Mouse (Mus musculus) heart, postnatal 0 days (tissue): ENCODE measurements around the gene Csnk1g1. TPM values are rescaled to one million over a fixed set of nuclear protein-coding genes. Genes with fewer than 3 reads are reported as not detected.

Source experiments
- ATAC-seq: fragments of 200-750 bp; cut with Nextera tagmentation; 2 replicates; pipeline ENCODE4 v1.8.0; 2017; ENCODE audit warnings: low read depth, moderate number of reproducible peaks, moderate library complexity; ENCODE audit not compliant: insufficient read depth
- DNase-seq: peaks from one replicate; pipeline ENCODE4 v3.0.0-alpha.2; 2016; ENCODE audit warnings: low spot score
- H3K27ac ChIP-seq: fragments of 300-500 bp; sonication (generic); 2 replicates; pipeline ENCODE4 v1.5.1; 2014; ENCODE audit warnings: low read depth, mild to moderate bottlenecking
- H3K27me3 ChIP-seq: fragments of 300-500 bp; sonication (generic); 2 replicates; pipeline ENCODE4 v1.6.1; 2014; ENCODE audit warnings: low read length, mixed read lengths; ENCODE audit not compliant: control insufficient read depth, insufficient read depth
- H3K36me3 ChIP-seq: fragments of 300-500 bp; sonication (generic); replicated peaks from 2 replicates; pipeline ENCODE4 v1.6.1; 2014; ENCODE audit warnings: low read length, mixed read lengths; ENCODE audit not compliant: control insufficient read depth, insufficient read depth
- H3K4me1 ChIP-seq: fragments of 300-500 bp; sonication (generic); 2 replicates; pipeline ENCODE4 v1.6.1; 2014; ENCODE audit warnings: antibody characterized with exemption; ENCODE audit not compliant: control insufficient read depth, insufficient read depth
- H3K4me2 ChIP-seq: fragments of 300-500 bp; sonication (generic); 2 replicates; pipeline ENCODE4 v1.6.1; 2014; ENCODE audit warnings: low read depth, mild to moderate bottlenecking, low read length, moderate library complexity
- H3K4me3 ChIP-seq: fragments of 300-500 bp; sonication (generic); 2 replicates; pipeline ENCODE4 v1.5.1; 2014; ENCODE audit warnings: low read depth, low read length
- H3K9ac ChIP-seq: fragments of 300-500 bp; sonication (generic); replicated peaks from 2 replicates; pipeline ENCODE4 v1.6.1; 2014; ENCODE audit warnings: low read depth, low read length, mixed read lengths
- H3K9me3 ChIP-seq: fragments of 300-500 bp; sonication (generic); replicated peaks from 2 replicates; pipeline ENCODE4 v1.6.1; 2016; ENCODE audit warnings: low read length; ENCODE audit not compliant: control insufficient read depth
- CTCF ChIP-seq: IDR thresholded peaks from 2 replicates; pipeline ENCODE4 v1.5.1; 2016; ENCODE audit warnings: antibody characterized with exemption, control low read depth, low read depth
- EP300 ChIP-seq: IDR thresholded peaks from 2 replicates; pipeline ENCODE4 v1.6.1; 2016; ENCODE audit warnings: antibody characterized with exemption, low read depth
- WGBS: fragments of 180-500 bp; shearing (Covaris S2); extraction: QIAGEN DNeasy Blood & Tissue Kit; methylation state at CpG from one replicate; pipeline ENCODE4 v1.1.7; 2014; 5-methylcytosine and 5-hydroxymethylcytosine counted together
- polyA plus RNA-seq: library from polyadenylated mRNA; unstranded; fragments of >200 nt; fragmentation: Nextera tagmentation; extraction: Ambion mirVana; gene quantifications from 2 replicates; pipeline ENCODE4 v1.2.1, GENCODE M21; 2015
- total RNA-seq: library from RNA; depleted of rRNA; stranded (reverse); fragments of >200 nt; gene quantifications from 2 replicates; pipeline ENCODE4 v1.2.3, GENCODE M21; 2014; ENCODE audit warnings: low replicate concordance

Gene Csnk1g1
- total and polyA plus RNA-seq, 2 experiments from 2014 or later: 6.0 to 17.1 TPM

- DNase-seq (no peak), ATAC-seq (no peak)
- H3K36me3 ChIP-seq: peaks cover 48% of the 10 kb centered on the region
- H3K27me3 ChIP-seq: 0 out of 2 replicates have a peak, but pooled peaks cover 5% of the 10 kb centered on the region
- no peak overlapping the region for H3K9ac ChIP-seq
- WGBS: 90% methylated on average over 3 of the region's 3 CpGs
- H3K4me2 ChIP-seq: no peak overlapping the region
- H3K27ac ChIP-seq: no peak overlapping the region
- H3K4me3 ChIP-seq: no peak overlapping the region
- no peak for TF ChIP-seq CTCF
- no peaks in the 10 kb centered on the region for H3K9me3 ChIP-seq
- peaks cover 17% of the 10 kb centered on the region for H3K4me1 ChIP-seq
These were observed 154.7 kb downstream of the Csnk1g1 start for GRCm38 (mm10) chr9:66063446-66063845.

GRCm38 (mm10) chr9:66064316-66064715 lies 155.6 kb downstream of the Csnk1g1 start:
- Histone ChIP-seq H3K27me3 (0 out of 2 replicates have a peak, but pooled peaks cover 5% of the 10 kb centered on the region), H3K27ac (no peak overlapping the region), H3K9ac (no peak overlapping the region), H3K36me3 (peaks cover 48% of the 10 kb centered on the region), H3K4me2 (no peak overlapping the region), H3K4me3 (no peak overlapping the region), H3K4me1 (peaks cover 23% of the 10 kb centered on the region), H3K9me3 (no peaks in the 10 kb centered on the region)
- no peak for DNase-seq
- TF ChIP-seq CTCF: no peak
- no peak for TF ChIP-seq EP300
- WGBS: 91% methylated on average over 11 of the region's 11 CpGs
- no peak for ATAC-seq

GRCm38 (mm10) chr9:66066791-66067190 lies 158.1 kb downstream of the Csnk1g1 start:
- Histone ChIP-seq H3K9ac (no peak overlapping the region), H3K27me3 (peaks cover 13% of the 10 kb centered on the region; the same call in 1 of the 2 replicates), H3K4me1 (peaks cover 9% of the 10 kb centered on the region), H3K4me2 (no peak overlapping the region), H3K27ac (no peak overlapping the region), H3K36me3 (peaks cover 48% of the 10 kb centered on the region), H3K4me3 (no peak overlapping the region), H3K9me3 (no peaks in the 10 kb centered on the region)
- no peak for TF ChIP-seq EP300
- no peak for TF ChIP-seq CTCF
- ATAC-seq (no peak), DNase-seq (no peak)
- 76% methylated on average over 3 of the region's 3 CpGs for WGBS

GRCm38 (mm10) chr9:66067542-66067941 lies 158.8 kb downstream of the Csnk1g1 start:
- DNase-seq: peak; percentile 29

GRCm38 (mm10) chr9:66068056-66068455 lies 159.3 kb downstream of the Csnk1g1 start:
- no peak for TF ChIP-seq CTCF
- no peak for TF ChIP-seq EP300
- Histone ChIP-seq H3K4me2 (no peak overlapping the region), H3K4me3 (no peak overlapping the region), H3K9ac (no peak overlapping the region), H3K4me1 (peaks cover 9% of the 10 kb centered on the region; the same call in 1 of the 2 replicates), H3K9me3 (no peaks in the 10 kb centered on the region), H3K27me3 (peaks cover 13% of the 10 kb centered on the region; the same call in 1 of the 2 replicates), H3K36me3 (peaks cover 39% of the 10 kb centered on the region), H3K27ac (no peak overlapping the region)
- DNase-seq (no peak), ATAC-seq (no peak)
- 55% methylated on average over 4 of the region's 4 CpGs for WGBS

More at GRCm38 (mm10) chr9:66067542-66067941, 158.8 kb downstream of the Csnk1g1 start:
- ATAC-seq: peak; percentile 39; the same call in 1 of the 2 replicates
- H3K4me2 ChIP-seq: no peak overlapping the region
- TF ChIP-seq EP300 (no peak), CTCF (peak; percentile 71)
- H3K9me3 ChIP-seq: no peaks in the 10 kb centered on the region
- no peak overlapping the region for H3K27ac ChIP-seq
- H3K9ac ChIP-seq: no peak overlapping the region
- H3K27me3 ChIP-seq: peaks cover 13% of the 10 kb centered on the region; the same call in 1 of the 2 replicates
- no peak overlapping the region for H3K4me3 ChIP-seq
- H3K4me1 ChIP-seq: peaks cover 9% of the 10 kb centered on the region; the same call in 1 of the 2 replicates
- H3K36me3 ChIP-seq: peaks cover 45% of the 10 kb centered on the region
- 38% methylated on average over 5 of the region's 5 CpGs for WGBS

GRCm38 (mm10) chr9:66068971-66069391 lies 160.3 kb downstream of the Csnk1g1 start:
- 1% methylated on average over 30 of the region's 30 CpGs for whole genome bisulfite sequencing

More at GRCm38 (mm10) chr9:66068971-66069391, 160.3 kb downstream of the Csnk1g1 start:
- H3K36me3 ChIP-seq: peaks cover 30% of the 10 kb centered on the region
- H3K4me2 ChIP-seq: peak overlapping the region; percentile 88
- no peak overlapping the region for H3K27ac ChIP-seq
- DNase-seq (no peak), ATAC-seq (peak; percentile 31; the same call in 1 of the 2 replicates)
- H3K27me3 ChIP-seq: peaks cover 13% of the 10 kb centered on the region; the same call in 1 of the 2 replicates
- H3K9me3 ChIP-seq: no peaks in the 10 kb centered on the region
- peak overlapping the region; percentile 50 for H3K4me3 ChIP-seq
- peak overlapping the region; percentile 46 for H3K9ac ChIP-seq
- H3K4me1 ChIP-seq: peaks cover 9% of the 10 kb centered on the region; the same call in 1 of the 2 replicates
- TF ChIP-seq CTCF (no peak), EP300 (no peak)
